Mouse (Mus musculus): ENCODE measurements around the gene Dynlt1a.
"Not testable (repeated sequence)": the region's sequence is repeated elsewhere in the genome, so short reads cannot be mapped to it uniquely, and the experiment has no call there.

- not testable (repeated sequence) for TF ChIP-seq CTCF (IDR thresholded peaks at IDR 0.05); EP300 (IDR thresholded peaks at IDR 0.05; ENCODE audit: insufficient read depth, low read depth, low read length)
These were observed 5.6 kb downstream of the Dynlt1a start for GRCm38 (mm10) chr17:6311716-6312115.

Data from heart, adult 2 months (tissue).